Mouse (Mus musculus) gonadal fat pad, adult 2 months (tissue): ENCODE results near the gene Zbtb22. TPM values are rescaled to one million over a fixed set of nuclear protein-coding genes. Genes with fewer than 3 reads are reported as not detected.
"Not testable (repeated sequence)": the region's sequence is repeated elsewhere in the genome, so short reads cannot be mapped to it uniquely, and the experiment has no call there.

ENCODE experiments used
- DNase-seq: peaks from one replicate; pipeline ENCODE4 v3.0.0-alpha.2; 2012; ENCODE audit warnings: low read depth
- polyA plus RNA-seq: library from polyadenylated mRNA; depleted of rRNA; stranded (reverse); fragments of >200 nt; gene quantifications from 2 replicates; pipeline ENCODE4 v1.2.3, GENCODE M21; 2012

Zbtb22 gene
- polyA plus RNA-seq, 1 experiment, result 46.7 TPM

DNA sequence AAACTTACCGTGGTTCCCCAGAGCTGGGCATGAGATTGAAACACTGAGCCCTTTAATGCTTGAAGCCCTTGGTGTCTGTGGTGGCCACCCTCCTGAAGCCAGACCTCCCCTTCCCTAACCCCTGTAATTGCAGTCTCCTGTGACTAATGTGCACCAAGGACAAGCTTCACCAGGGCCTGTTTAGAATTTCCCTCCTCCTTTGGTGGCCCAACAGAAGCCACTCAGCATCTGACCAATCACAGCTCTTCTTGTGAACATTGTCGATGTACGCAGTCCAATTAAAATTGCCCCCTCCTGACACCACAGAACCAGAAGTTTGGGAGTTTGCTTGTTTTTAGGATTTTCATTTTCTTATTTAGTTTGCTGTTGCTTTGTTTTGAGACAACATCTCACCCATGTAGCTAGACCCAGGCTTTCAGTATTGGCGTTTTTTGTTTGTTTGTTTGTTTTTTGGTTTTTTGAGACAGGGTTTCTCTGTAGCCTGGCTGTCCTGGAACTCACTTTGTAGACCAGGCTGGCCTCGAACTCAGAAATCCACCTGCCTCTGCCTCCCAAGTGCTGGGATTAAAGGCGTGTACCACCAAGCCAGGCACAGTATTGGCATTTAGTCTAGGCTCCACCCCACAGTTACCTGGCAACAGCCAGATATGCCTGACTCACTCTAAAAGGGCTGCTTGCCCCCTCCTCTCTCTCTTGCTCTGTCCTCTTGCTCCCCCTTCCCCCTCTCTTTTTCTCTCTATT, 11.6 kb upstream of the Zbtb22 start:
- not testable (repeated sequence) for DNase-seq

DNA sequence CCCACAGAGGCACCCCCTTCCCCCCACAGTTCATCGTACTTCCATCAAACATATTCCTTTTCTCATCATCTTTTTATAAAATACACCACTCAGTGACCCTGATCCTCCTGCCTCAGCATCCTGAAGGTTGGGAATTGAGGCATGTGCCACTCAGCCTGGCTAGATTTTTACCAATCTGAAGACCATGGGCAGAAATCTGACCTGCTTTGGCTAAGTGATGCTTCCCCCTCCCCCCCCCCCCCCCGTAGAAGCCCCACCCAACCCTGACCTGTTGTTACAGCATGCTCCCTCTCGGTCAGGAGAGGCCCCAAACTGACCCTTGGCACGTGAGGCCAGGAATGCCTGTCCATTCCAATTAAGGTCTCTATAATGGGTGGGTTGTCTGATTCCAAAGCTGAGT, 10.9 kb upstream of the Zbtb22 start, which contains the start of gene Platr17:
Gene Platr17 (plus strand): TSS at position 301 of the 400 bp plus-strand sequence.
- DNase-seq, result not testable (repeated sequence)

DNA sequence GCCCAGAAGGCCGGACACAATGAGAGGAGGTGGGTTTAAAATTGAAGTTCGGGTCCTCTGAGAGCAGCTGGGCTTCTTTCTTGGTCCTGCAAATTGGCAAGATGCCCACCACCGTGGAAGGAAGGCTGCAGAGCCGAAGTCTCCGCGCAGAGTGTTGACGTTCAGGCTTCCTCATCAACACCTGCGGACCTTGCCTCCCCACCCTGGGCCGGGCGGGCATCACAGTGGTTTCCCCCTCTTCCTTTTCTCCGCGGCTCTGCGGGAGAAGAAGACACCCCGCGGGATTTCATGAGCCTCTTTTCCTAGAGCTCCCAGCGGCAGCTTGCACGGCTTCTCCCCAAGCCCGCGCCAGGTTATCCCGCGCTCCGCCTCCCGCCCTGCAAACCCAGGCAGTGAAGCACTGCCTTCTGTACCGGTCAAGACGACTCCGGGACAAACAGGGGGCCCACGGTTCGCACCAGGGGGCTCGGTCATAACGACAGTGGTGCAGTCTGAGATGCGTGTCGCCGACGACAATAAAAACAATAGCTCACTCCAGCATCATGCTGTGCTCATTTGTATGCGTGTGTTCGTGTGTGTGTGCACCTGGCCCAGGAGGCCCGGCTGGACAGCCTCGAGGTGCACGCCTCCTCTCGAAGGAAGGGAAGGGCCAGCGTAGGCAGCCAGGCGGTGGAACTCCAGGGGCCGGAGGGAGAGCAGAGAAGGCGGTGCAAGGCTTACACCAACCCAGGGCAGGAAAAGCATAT, 7.2 kb upstream of the Zbtb22 start:
- DNase-seq, result no peak

DNA sequence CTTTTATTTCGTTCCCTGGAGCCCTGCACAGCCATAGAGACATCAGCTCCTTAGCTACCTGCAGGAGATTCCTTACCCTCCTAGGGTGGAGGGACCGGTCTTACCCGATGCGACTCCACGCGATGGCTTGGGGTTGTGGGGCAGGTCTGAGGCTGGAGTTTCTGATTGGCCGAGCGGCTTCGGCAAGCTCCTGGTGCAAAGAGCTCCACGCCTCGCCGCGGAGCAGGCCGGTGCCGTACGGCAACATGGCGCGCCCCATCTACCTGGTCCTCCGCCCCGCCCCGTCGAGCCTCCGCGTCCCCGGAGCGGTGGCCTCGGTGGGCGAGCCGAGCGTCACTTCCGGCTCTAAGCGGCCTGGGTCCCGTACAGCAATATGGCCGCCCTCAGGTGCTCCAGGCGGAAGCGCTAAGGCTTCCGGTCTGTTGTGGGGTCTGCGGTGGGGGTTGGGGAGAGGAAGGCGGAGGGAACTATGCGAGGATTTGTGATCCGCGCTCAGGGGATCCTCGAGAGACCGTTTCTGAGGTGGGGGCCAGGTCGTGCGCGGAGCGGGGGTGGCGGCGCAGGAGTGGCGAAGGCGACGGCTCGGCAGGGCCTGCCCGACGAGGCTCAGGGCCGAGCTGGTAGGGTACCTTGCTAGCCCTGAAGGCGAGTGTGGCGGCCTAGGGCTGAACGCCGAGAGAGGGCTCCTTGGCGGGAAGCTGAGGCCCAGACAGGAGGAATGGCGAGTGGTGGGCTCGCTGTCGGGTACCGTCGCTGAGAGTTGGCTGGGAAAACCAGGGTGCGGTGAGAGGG, 6.4 kb upstream of the Zbtb22 start, which contains the start of gene Daxx:
Gene Daxx (plus strand): TSS at position 338 of the 792 bp plus-strand sequence.
- peak; percentile 81 for DNase-seq

DNA sequence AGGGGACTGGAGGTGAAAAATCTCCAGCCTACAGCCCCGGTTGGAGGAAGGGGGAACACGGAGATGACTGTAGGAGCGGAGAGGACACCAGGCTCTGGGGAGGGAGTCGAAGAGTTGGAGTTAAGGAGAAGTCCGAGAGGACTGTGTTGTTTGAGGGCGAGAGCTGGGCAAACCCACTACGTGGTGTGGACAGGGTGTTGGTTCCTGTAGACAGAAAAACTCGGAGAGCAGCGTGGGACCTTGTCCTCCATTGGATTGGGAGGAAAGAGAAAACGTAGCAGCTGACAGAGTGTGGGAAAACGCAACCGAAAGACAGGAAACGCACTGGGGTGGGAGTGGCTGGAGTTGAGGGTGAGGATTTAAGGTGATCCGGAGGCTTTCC, 5.8 kb upstream of the Zbtb22 start:
- no peak for DNase-seq

DNA sequence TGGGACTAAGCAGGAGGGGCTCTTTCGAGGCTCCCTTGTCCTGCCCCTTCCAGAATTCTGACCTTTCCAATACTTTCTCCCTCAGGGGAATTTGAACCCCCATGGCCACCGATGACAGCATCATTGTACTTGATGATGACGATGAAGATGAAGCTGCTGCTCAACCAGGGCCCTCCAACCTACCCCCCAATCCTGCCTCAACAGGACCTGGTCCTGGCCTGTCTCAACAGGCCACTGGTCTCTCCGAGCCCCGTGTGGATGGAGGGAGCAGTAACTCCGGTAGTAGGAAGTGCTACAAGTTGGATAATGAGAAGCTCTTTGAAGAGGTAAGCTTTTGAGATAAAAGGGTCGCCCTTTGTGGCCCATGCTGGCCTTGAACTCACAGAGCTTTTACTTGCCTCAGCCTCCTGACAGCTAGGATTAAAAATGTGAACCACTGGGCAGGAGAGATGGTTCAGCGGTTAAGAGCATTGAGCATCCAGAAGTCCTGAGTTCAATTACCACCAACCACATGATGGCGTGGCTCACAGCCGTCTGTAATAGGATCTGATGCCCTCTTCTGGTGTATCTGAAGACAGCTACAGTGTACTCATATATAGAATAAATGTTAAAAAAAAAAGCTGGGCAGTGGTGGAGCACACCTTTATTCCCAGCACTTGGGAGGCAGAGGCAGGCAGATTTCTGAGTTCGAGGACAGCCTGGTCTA, 5.2 kb upstream of the Zbtb22 start:
- no peak for DNase-seq

DNA sequence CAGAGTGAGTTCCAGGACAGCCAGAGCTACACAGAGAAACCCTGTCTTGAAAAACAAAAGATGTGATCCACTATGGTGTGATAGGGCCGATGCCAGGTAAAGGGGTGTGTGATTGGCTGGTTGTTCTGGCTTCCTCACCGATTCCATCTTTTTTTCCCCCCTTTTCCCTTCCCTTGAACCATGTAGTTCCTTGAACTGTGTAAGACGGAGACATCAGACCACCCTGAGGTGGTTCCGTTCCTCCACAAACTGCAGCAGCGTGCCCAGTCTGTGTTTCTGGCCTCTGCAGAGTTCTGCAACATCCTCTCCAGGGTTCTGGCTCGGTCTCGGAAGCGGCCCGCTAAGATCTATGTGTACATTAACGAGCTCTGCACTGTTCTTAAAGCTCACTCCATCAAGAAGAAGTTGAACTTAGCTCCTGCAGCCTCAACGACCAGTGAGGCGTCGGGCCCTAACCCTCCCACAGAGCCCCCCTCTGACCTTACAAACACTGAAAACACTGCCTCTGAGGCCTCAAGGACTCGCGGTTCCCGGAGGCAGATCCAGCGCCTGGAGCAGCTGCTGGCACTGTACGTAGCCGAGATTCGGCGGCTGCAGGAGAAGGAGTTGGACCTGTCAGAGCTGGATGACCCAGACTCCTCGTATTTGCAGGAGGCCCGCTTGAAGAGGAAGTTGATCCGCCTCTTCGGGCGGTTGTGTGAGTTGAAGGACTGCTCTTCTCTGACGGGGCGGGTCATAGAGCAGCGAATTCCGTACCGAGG, 4.5 kb upstream of the Zbtb22 start:
- no peak for DNase-seq

DNA sequence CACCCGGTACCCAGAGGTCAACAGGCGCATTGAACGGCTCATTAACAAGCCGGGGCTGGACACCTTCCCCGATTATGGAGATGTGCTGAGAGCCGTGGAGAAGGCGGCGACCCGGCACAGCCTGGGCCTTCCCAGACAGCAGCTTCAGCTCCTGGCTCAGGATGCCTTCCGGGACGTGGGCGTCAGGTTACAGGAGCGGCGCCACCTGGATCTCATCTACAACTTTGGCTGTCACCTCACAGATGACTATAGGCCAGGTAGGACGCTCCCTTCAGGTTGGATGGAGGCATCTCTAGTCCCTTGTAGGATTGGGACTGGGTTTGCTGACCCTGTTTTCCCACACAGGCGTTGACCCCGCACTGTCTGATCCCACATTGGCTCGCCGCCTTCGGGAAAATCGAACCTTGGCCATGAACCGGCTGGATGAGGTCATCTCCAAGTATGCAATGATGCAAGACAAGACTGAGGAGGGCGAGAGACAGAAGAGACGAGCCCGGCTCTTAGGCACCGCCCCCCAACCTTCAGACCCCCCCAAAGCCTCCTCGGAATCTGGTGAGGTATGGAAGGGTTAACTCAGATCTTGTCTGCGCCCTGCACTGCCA, 3.8 kb upstream of the Zbtb22 start:
- no peak for DNase-seq

DNA sequence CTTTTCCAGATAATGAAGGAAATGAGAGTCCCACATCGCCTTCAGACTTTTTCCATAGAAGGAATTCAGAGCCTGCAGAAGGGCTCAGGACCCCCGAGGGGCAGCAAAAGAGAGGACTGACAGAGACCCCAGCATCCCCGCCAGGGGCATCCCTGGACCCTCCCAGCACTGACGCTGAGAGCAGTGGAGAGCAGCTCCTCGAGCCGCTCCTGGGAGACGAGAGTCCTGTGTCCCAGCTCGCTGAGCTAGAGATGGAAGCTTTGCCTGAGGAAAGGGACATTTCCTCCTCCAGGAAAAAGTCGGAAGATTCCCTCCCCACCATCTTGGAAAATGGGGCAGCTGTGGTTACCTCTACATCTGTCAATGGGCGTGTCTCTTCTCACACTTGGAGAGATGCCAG, 2.4 kb upstream of the Zbtb22 start:
- no peak for DNase-seq

DNA sequence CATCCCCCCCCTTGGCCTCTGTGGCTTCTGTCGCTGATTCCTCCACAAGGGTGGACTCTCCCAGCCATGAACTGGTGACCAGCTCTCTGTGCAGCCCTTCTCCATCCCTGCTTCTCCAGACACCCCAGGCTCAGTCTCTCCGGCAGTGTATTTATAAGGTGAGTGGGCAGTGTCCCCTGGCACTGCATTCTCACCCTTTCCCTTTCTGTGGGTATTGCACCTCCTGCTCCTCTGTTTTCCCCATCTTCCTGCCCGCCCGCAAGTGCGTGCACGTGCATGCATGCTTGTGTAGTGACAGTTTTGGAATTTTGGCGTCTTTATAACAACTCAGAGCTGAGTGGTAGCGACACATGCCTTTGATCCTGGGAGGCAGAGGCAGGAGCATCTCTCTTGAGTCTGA, 1.8 kb upstream of the Zbtb22 start:
- no peak for DNase-seq

DNA sequence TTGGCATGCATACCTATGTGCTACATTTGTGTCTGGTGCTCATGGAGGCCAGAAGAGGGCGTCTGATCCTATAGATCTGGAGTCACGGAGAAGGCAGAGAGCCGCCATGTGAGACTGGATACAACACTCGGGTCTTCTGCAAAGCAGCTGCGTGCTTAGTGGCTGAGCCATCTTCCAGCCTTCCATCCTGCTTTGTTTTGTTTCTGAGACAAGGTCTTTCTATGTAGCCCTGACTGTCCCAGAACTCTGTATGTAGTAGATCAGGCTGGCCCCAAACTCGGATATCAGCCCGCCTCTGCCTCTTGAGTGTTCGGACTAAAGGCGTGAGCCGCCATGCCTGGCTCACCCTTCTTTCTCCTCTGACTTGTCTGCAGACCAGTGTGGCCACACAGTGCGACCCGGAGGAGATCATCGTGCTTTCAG, 724 bp upstream of the Zbtb22 start:
- no peak for DNase-seq

DNA sequence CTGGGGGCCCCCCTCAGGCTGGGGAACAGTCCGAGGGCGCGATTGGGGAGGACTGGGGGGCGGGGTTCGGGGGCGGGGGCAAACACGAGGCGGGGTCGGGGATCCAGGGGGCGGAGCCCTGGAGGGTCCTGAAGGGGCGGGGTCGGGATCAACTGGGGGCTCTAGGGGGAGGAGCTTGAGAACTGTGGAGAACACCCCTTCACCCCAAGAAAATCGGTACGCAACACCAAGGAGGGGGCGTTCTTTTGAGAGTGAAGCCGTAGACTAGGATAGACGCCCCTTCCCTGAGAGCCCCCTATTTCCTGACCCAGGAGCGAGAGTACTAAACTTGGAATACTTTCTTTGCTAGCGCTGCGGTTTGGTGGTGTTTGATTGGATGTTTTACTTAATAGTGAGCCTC, 590 bp downstream of the Zbtb22 start:
- DNase-seq, result no peak

DNA sequence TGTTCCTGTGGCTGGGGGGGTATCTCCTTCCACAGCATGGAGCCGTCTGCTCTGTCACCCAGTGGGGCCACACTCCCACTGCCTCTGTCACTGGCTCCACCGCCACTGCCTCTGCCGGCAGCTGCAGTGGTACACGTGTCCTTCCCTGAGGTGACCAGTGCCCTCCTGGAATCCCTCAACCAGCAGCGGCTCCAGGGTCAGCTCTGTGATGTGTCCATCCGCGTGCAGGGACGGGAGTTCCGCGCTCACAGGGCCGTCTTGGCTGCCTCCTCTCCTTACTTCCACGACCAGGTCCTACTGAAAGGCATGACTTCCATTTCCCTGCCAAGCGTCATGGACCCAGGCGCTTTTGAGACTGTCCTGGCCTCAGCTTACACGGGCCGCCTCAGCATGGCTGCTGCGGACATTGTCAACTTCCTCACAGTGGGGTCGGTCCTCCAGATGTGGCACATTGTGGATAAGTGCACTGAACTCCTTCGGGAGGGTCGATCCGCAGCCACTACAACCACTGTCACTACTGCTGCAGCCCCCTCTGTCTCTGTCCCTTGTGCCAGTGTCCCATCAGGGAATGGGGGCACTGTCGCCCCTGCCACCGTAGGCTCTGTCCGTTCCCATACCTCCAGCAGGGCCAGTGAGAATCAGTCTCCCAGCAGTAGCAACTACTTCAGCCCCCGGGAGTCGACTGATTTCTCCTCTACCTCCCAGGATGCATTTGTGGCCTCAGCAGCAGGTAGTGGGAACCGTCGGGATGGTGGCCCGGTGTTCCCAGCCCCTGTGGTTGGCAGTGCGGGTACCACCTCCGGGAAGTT, 1.3 kb downstream of the Zbtb22 start:
- no peak for DNase-seq

DNA sequence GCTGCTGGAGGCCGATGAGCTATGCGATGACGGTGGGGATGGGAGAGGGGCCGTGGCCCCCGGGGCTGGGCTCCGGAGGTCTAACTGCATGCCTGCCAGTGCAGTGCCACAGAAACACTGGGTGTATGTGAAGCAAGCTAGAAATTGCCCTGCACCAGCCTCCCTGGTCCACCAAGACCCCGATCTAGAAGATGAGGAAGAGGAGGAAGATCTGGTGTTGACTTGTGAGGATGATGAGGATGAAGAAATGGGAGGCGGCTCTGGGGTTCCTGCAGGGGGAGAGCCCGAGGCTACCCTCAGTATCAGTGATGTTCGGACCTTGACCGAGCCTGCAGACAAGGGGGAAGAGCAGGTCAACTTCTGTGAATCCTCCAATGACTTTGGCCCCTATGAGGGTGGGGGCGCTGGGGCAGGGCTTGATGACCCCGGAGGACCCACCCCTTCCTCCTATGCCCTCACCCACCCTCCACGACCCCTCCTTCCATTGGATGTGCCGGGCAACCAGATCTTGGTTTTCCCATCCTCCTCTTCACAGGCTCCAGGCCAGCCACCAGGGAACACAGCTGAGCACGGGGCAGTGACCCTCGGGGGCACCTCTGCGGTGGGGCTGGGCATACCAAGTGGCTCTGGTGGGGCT, 2.1 kb downstream of the Zbtb22 start:
- no peak for DNase-seq

DNA sequence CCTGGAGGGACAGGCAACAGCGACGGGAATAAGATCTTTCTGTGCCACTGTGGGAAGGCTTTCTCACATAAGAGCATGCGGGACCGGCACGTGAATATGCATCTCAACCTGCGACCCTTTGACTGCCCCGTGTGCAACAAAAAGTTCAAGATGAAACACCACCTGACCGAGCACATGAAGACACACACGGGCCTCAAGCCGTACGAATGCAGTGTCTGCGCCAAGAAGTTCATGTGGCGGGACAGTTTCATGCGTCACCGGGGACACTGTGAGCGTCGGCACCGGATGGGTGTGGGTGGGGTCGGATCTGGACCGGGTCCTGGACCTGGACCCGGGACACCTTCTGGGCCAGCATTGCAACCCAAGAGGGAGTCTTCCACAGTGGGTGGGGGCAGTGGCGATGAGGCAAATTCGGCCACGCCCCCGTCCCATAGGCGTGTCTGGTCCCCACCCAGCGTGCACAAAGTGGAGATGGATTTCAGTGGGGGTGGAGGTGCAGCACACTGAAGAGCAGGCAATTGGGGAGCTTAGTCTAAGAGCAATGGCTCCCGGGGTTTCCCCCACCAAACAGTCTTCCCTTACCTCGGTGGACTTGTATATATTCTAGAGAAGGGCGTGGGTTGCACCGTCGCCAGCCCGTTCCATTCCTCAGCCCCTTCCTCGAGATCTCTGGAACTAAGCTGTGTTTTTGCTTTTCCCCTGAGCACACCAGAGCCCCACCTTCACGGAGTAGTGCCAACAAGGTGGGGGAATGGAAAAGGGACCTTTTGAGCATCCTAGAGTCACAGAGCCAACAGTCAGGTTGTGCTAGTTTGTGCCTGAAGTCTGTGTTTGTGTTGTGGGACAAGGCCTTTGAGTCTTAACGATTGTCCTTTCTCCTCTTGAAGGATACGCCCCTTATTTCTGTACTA, 2.8 kb downstream of the Zbtb22 start:
- DNase-seq, result no peak

DNA sequence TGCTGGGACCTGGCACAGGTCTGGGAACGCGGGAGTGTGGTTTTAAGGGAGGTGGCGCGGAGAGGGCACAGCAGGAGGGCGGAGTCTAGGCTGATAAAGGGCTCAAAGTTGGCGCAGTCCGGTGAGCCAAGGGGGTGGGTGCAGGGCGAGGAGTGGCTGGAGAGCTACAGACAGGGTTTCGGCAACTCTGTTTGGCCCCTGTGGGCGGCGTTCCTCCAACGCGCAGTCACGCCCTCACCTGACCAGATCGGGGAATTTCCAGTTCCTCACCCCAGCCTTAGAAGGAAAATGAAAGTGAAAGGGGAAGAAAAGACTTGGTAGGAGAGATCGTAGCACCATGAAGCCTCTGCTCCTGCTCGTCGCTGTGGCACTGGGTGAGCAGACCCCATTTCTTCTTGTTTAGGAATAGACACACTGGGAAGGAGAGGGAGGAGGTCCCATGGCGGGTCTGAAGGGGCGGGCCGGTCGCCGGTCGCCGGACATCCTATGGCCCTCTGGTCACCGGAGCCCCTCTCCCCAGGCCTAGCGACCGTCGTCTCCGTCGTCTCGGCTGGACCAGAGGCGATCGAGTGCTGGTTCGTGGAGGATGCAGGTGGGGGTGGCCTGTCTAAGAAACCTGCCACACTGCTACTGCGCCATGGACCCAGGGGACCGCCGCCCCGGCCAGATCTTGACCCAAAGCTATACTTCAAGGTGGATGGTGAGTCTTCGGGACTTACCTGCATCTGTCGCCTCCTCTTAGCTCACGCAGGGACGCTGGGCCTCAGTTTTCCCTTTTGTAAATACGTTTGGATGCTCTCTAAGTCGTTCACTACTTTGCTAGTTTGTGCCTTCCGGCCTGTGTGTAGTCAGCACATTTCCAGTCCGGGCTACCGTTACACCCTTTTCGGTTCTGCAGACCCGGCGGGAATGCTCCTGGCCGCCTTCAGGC, 3.9 kb downstream of the Zbtb22 start:
- no peak for DNase-seq
